Mouse (Mus musculus) kidney, postnatal 4 days (tissue): Measurements from ENCODE around the gene Rhox3f.
"Not testable (repeated sequence)": the region's sequence is repeated elsewhere in the genome, so short reads cannot be mapped to it uniquely, and the experiment has no call there.

Experiments used
- DNase-seq, 2 experiments: peaks; one replicate each; pipeline ENCODE4 v3.0.0; 2021; ENCODE audit warnings: mixed read lengths in 2 of 2

Rhox3f gene

GRCm38 (mm10) chrX:37580692-37581091 lies at the start of gene Rhox3f:
TSS of gene Rhox3f (plus strand) at chrX:37580992.
- DNase-seq: not testable (repeated sequence)

- DNase-seq: not testable (repeated sequence)
These were observed 39.1 kb upstream of the Rhox3f start, which contains the start of gene Rhox3e for GRCm38 (mm10) chrX:37541719-37542118. TSS of gene Rhox3e (plus strand) at chrX:37542019.

GRCm38 (mm10) chrX:37557112-37557511 lies 23.7 kb upstream of the Rhox3f start, which contains the start of gene Rhox4e:
TSS of gene Rhox4e (plus strand) at chrX:37557412.
- DNase-seq: not testable (repeated sequence)

DNA sequence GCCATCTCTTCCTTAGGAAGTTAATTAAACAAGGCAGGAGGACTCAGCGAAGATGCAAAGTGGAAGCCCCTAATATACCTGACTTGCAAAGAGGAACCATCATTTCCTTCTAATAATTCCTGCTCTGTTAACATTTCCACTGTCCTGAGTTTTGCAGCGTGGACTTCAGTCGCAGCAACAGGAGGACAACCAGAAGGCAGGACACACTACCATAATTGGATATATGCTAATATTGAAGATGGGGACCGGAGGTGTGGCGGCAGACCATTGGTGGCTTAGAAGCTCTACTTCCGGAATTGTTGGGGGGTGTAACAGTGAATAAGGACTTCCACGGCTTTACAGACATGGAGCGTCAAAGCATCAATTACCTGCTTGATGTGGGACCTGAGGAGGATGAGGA lies 9.7 kb upstream of the Rhox3f start, which contains the start of gene Rhox2f:
Gene Rhox2f, plus strand, starts transcription at position 301 of the 400 bp plus-strand sequence.
- not testable (repeated sequence) for DNase-seq

DNA sequence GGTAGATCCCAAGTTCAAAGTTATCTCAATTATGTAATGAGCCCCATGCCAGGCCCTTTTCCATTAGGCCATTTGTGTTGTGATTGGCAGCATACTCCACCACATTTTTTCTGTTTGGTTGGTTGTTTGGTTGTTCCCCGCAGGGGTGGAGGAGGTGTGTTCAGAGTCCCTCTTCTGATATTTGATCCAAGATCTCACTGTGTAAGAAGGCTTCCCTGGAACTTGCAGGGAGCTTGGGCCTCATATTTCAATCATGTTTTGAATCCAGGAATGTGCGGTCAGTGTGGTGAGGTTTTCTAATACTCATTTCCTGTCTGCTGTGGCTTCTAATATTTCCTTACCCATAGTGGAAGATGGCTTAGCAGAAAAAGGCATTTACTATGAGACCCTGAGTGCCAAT lies 8.2 kb upstream of the Rhox3f start:
- DNase-seq: not testable (repeated sequence)

- not testable (repeated sequence) for DNase-seq
These were observed 26.8 kb downstream of the Rhox3f start, which contains the start of gene Rhox4f for GRCm38 (mm10) chrX:37607604-37608003. TSS of gene Rhox4f (minus strand) at chrX:37607704.

GRCm38 (mm10) chrX:37628512-37628911 lies 47.7 kb downstream of the Rhox3f start, which contains the start of gene Rhox3g:
TSS of gene Rhox3g (minus strand) at chrX:37628612.
- DNase-seq: not testable (repeated sequence)
